9 mouse cellular contexts compared by ENCODE assay signal in genomic region chr12:33303384-33303770, GRCm38 (mm10).
A peak's percentile ranks its signal among the peaks of the same experiment; 100 is the strongest.
DNase-seq lines count a peak whose midpoint lies in the region; ATAC-seq lines count a peak whose summit lies in the region.
"Had no signal": no experiment of that assay in that cellular context is flagged by ENCODE, and none has a peak within 500 bp of the region (broad histone marks: within the 10 kb centered on the region; RNA-seq: fewer than 3 reads in every experiment).

No protein-coding gene starts in this region.

- no peak for ATAC-seq in heart, embryonic 14.5 days (ENCODE audit: insufficient number of reproducible peaks, insufficient read depth, low FRiP score, low read depth)
- ATAC-seq in intestine, embryonic 15.5 days: peak; percentile 57
- ATAC-seq: Patski had no signal

- H3K9ac ChIP-seq in heart, embryonic 14.5 days (ENCODE audit: low read length): peak overlapping the region; percentile 76
- H3K9ac ChIP-seq in intestine, embryonic 15.5 days: peak overlapping the region; percentile 46; the same call in 1 of the 2 replicates

- no peaks in the 10 kb centered on the region for H3K36me3 ChIP-seq in heart, embryonic 14.5 days (ENCODE audit: control insufficient read depth, insufficient read depth, low read length)
- no peaks in the 10 kb centered on the region for H3K36me3 ChIP-seq in intestine, embryonic 15.5 days

- WGBS in heart, embryonic 14.5 days: 5% methylated on average over 9 of the region's 9 CpGs
- WGBS in intestine, embryonic 15.5 days: 4% methylated on average over 9 of the region's 9 CpGs

- intact Hi-C loops in heart, postnatal 14 days (cut with DNase I): no loop called here

- no peak for DNase-seq in heart, postnatal 14 days
- peak; percentile 33 for DNase-seq in lung, postnatal 10 days
- DNase-seq in right cerebral cortex, postnatal 36 days (ENCODE audit: low spot score in 2 of 2): no peak
- no peak for DNase-seq in cerebellum, adult 11 months
- no peak for DNase-seq in thymus, postnatal 14 days

- peaks cover 6 to 10% of the 10 kb centered on the region in 2 experiments; a peak in 1 of 4 replicates for H3K4me1 ChIP-seq in heart, embryonic 14.5 days (ENCODE audit: control insufficient read depth in 2 of 2, insufficient read depth in 2 of 2, low read length in 2 of 2)
- peaks cover 5% of the 10 kb centered on the region; the same call in 1 of the 2 replicates for H3K4me1 ChIP-seq in brown adipose tissue, adult 24 weeks (ENCODE audit: control insufficient read depth, insufficient read depth, insufficient read length, low read length)
- peaks cover 13% of the 10 kb centered on the region; the same call in 1 of the 2 replicates for H3K4me1 ChIP-seq in intestine, embryonic 15.5 days (replicated peaks)

- no peaks in the 10 kb centered on the region; the same call in 1 of the 2 replicates for H3K27me3 ChIP-seq in heart, embryonic 14.5 days (ENCODE audit: control insufficient read depth, insufficient read depth, low read length)
- no peaks in the 10 kb centered on the region for H3K27me3 ChIP-seq in intestine, embryonic 15.5 days (replicated peaks)
- H3K27me3 ChIP-seq: Patski had no signal

- no peak overlapping the region; a peak in 1 of 4 replicates for H3K27ac ChIP-seq in heart, embryonic 14.5 days (replicated peaks in 1 of 2; ENCODE audit: control insufficient read depth in 1 of 2, insufficient read depth in 1 of 2, low read depth in 2 of 2, low read length in 2 of 2)
- peak overlapping the region; percentile 65; the same call in 1 of the 2 replicates for H3K27ac ChIP-seq in brown adipose tissue, adult 24 weeks (replicated peaks; ENCODE audit: low read depth, low read length)
- H3K27ac ChIP-seq in intestine, embryonic 15.5 days: peak overlapping the region; percentile 69; the same call in 1 of the 2 replicates

- H3K9me3 ChIP-seq in heart, embryonic 14.5 days (ENCODE audit: control insufficient read depth, low read length): no peaks in the 10 kb centered on the region
- no peaks in the 10 kb centered on the region for H3K9me3 ChIP-seq in intestine, embryonic 15.5 days

- H3K4me3 ChIP-seq in heart, embryonic 14.5 days (ENCODE audit: control insufficient read depth in 1 of 2, insufficient read depth in 1 of 2, low read depth in 1 of 2, low read length in 2 of 2): peak overlapping the region; percentile 56 to 76
- peak overlapping the region; percentile 71 for H3K4me3 ChIP-seq in brown adipose tissue, adult 24 weeks (ENCODE audit: insufficient read depth, low read depth, low read length)
- peak overlapping the region; percentile 50 for H3K4me3 ChIP-seq in intestine, embryonic 15.5 days (replicated peaks)

- H3K4me2 ChIP-seq in heart, embryonic 14.5 days (ENCODE audit: low read length): peak overlapping the region; percentile 81
- peak overlapping the region; percentile 89 for H3K4me2 ChIP-seq in intestine, embryonic 15.5 days (replicated peaks)

Comparison
In these comparisons a context has a peak if more than half of its experiments do, and no peak if none do; other contexts are left out.
1. H3K27ac ChIP-seq: peak in brown adipose tissue, adult 24 weeks (single experiment) and intestine, embryonic 15.5 days (single experiment); none in heart, embryonic 14.5 days (0 of 2).
2. Peak in every context shown above with its lines, with median percentiles within 50 percentile points of each other: H3K4me3 ChIP-seq.